In genomic region chr11:78983539-78983938, GRCm38 (mm10) we compare ENCODE assay signal across 10 mouse cellular contexts. TPM values are rescaled to one million over a fixed set of nuclear protein-coding genes. Genes with fewer than 3 reads are reported as not detected.
A peak's percentile ranks its signal among the peaks of the same experiment; 100 is the strongest.
DNase-seq lines count a peak whose midpoint lies in the region; ATAC-seq and TF ChIP-seq lines count a peak whose summit lies in the region.
"Had no signal": no experiment of that assay in that cellular context is flagged by ENCODE, and none has a peak within 500 bp of the region (broad histone marks: within the 10 kb centered on the region; RNA-seq: fewer than 3 reads in every experiment).

No protein-coding gene starts in this region.

- H3K4me2 ChIP-seq in heart, embryonic 11.5 days, result peak overlapping the region; percentile 34
- peak overlapping the region; percentile 53 for H3K4me2 ChIP-seq in heart, embryonic 16.5 days (ENCODE audit: low read depth, low read length)
- no peak overlapping the region for H3K4me2 ChIP-seq in myocyte (ENCODE audit: low read depth)

- ATAC-seq in heart, embryonic 11.5 days (replicated peaks; ENCODE audit: insufficient number of reproducible peaks, low FRiP score, low TSS enrichment), result no peak
- ATAC-seq in megakaryocyte, adult 5-6 weeks (ENCODE audit: poor library complexity, severe bottlenecking), result no peak
- no peak for ATAC-seq in heart, embryonic 16.5 days (replicated peaks; ENCODE audit: extremely low read depth, insufficient read depth, low FRiP score)

- no peak overlapping the region for H3K27ac ChIP-seq in heart, embryonic 11.5 days (ENCODE audit: low read depth, low read length)
- peak overlapping the region; percentile 59; the same call in 1 of the 2 replicates for H3K27ac ChIP-seq in heart, embryonic 16.5 days (ENCODE audit: low read length)

- no peaks in the 10 kb centered on the region for H3K79me2 ChIP-seq in myocyte (ENCODE audit: control insufficient read depth, insufficient read depth)

- TF ChIP-seq POLR2A in myocyte (IDR thresholded peaks at IDR 0.05; ENCODE audit: insufficient read length, low read depth), result no peak

- H3K4me1 ChIP-seq in heart, embryonic 11.5 days (ENCODE audit: control insufficient read depth, insufficient read depth, low read length), result no peaks in the 10 kb centered on the region; the same call in 1 of the 2 replicates
- peaks cover 83% of the 10 kb centered on the region for H3K4me1 ChIP-seq in megakaryocyte, embryonic 14.5 days
- peaks cover 7% of the 10 kb centered on the region for H3K4me1 ChIP-seq in heart, embryonic 16.5 days (ENCODE audit: control insufficient read depth, insufficient read depth, low read length)

- no peak for DNase-seq in heart, adult 9 months (ENCODE audit: low spot score in 2 of 2)
- no peak for DNase-seq in layer of hippocampus, adult 18-20 months (ENCODE audit: low spot score in 2 of 2)
- no peak for DNase-seq in frontal cortex, postnatal 25 days (ENCODE audit: low spot score in 2 of 2)
- DNase-seq: kidney, adult 18-20 months; right cerebral cortex, adult 18-20 months had no signal

- WGBS in heart, embryonic 11.5 days (ENCODE audit: insufficient replicate concordance), result 67% methylated on average over 7 of the region's 7 CpGs
- 82% methylated on average over 7 of the region's 7 CpGs for WGBS in heart, embryonic 16.5 days

- H3K9me3 ChIP-seq in heart, embryonic 11.5 days (replicated peaks; ENCODE audit: control insufficient read depth, low read length), result no peaks in the 10 kb centered on the region
- H3K9me3 ChIP-seq in megakaryocyte, embryonic 14.5 days, result no peaks in the 10 kb centered on the region
- no peaks in the 10 kb centered on the region for H3K9me3 ChIP-seq in heart, embryonic 16.5 days (replicated peaks; ENCODE audit: control insufficient read depth, low read length)

- H3K9ac ChIP-seq in heart, embryonic 11.5 days (ENCODE audit: low read depth, low read length), result no peak overlapping the region
- H3K9ac ChIP-seq in heart, embryonic 16.5 days (ENCODE audit: low read length), result 0 out of 2 replicates have a peak overlapping the region, but pooled peaks have one; percentile 32

- H3K4me3 ChIP-seq in heart, embryonic 11.5 days (ENCODE audit: low read depth, low read length), result peak overlapping the region; percentile 18; the same call in 1 of the 2 replicates
- peak overlapping the region; percentile 91 for H3K4me3 ChIP-seq in megakaryocyte, embryonic 14.5 days (replicated peaks)
- peak overlapping the region; percentile 53 for H3K4me3 ChIP-seq in heart, embryonic 16.5 days (ENCODE audit: low read length)
- peak overlapping the region; percentile 16 for H3K4me3 ChIP-seq in myocyte

- no peaks in the 10 kb centered on the region for H3K27me3 ChIP-seq in heart, embryonic 11.5 days (ENCODE audit: control insufficient read depth, insufficient read depth, low read length)
- H3K27me3 ChIP-seq in megakaryocyte, embryonic 14.5 days (replicated peaks), result no peaks in the 10 kb centered on the region
- H3K27me3 ChIP-seq in heart, embryonic 16.5 days (ENCODE audit: control insufficient read depth, insufficient read depth, low read length), result no peaks in the 10 kb centered on the region
- H3K27me3 ChIP-seq in myocyte (ENCODE audit: control insufficient read depth, insufficient read depth, insufficient read length), result no peaks in the 10 kb centered on the region

- no peak overlapping the region for H3ac ChIP-seq in myocyte (ENCODE audit: control insufficient read depth, insufficient read length)

- no peaks in the 10 kb centered on the region for H3K36me3 ChIP-seq in heart, embryonic 11.5 days (ENCODE audit: control insufficient read depth, insufficient read depth, low read length)
- peaks cover 19% of the 10 kb centered on the region for H3K36me3 ChIP-seq in megakaryocyte, embryonic 14.5 days (replicated peaks; ENCODE audit: low read length)
- no peaks in the 10 kb centered on the region for H3K36me3 ChIP-seq in heart, embryonic 16.5 days (ENCODE audit: control insufficient read depth, insufficient read depth)
- H3K36me3 ChIP-seq in myocyte (ENCODE audit: control insufficient read depth, insufficient read depth), result no peaks in the 10 kb centered on the region

TF ChIP-seq in myocyte, 11 proteins besides CTCF, POLR2A, EP300 and RAD21:
- TF ChIP-seq SRF (IDR thresholded peaks at IDR 0.05; ENCODE audit: control insufficient read depth, insufficient read length, low read depth) (no peak), POLR2AphosphoS2 (IDR thresholded peaks at IDR 0.05; ENCODE audit: insufficient read length, low read depth) (no peak), CEBPB (IDR thresholded peaks at IDR 0.05; ENCODE audit: insufficient read depth, poor library complexity, severe bottlenecking) (no peak), MAX (IDR thresholded peaks at IDR 0.05; ENCODE audit: low read depth) (no peak), TCF3 (IDR thresholded peaks at IDR 0.05; ENCODE audit: insufficient read length, low read depth) (no peak), USF1 (IDR thresholded peaks at IDR 0.05; ENCODE audit: low read depth) (no peak), MYOD1 (IDR thresholded peaks at IDR 0.05; ENCODE audit: control insufficient read depth in 1 of 3, insufficient read length in 2 of 3, low read depth in 2 of 3) (no peak), TCF12 (IDR thresholded peaks at IDR 0.05; ENCODE audit: insufficient read depth, poor library complexity, severe bottlenecking) (no peak), MYOG (IDR thresholded peaks at IDR 0.05; ENCODE audit: control insufficient read depth in 1 of 3, insufficient read depth in 1 of 3, insufficient read length in 2 of 3, low read depth in 2 of 3) (no peak), E2F4 (IDR thresholded peaks at IDR 0.05; ENCODE audit: insufficient read depth) (no peak), REST (IDR thresholded peaks at IDR 0.05; ENCODE audit: insufficient read depth, insufficient read length) (no peak)

RNA-seq across cellular contexts. Expression of gene Lgals9, which starts 1.2 kb away (rescaled TPM):
- polyA plus RNA-seq in heart, embryonic 11.5 days (2014; fragmentation: Nextera tagmentation; extraction: Ambion mirVana), result 41.9 and 44.6 TPM in 2 replicates
- polyA plus RNA-seq in megakaryocyte, embryonic 14.5 days (2012; ENCODE audit: insufficient read depth, low replicate concordance), result 29.7 and 38.1 TPM in 2 replicates
- total RNA-seq in megakaryocyte, adult 5-6 weeks (2015), result 218 and 231 TPM in 2 replicates
- 40.4 and 48.1 TPM in 2 replicates for total RNA-seq in megakaryocyte, adult 5-6 weeks (2017)
- 72.7 and 105 TPM in 2 replicates for polyA plus RNA-seq in heart, embryonic 16.5 days (2015; fragmentation: Nextera tagmentation; extraction: Ambion mirVana)
- polyA plus RNA-seq in myocyte (2012; fragmentation: generic; extraction: Trizol), result 20.9 TPM
- total RNA-seq in layer of hippocampus, adult 18-20 months (2021), result 1 to 10 TPM; 3.7 to 3.9 TPM

Comparison
In these comparisons a context has a peak if more than half of its experiments do, and no peak if none do; other contexts are left out.
1. H3K4me3 ChIP-seq: peak in every context shown above with its lines; median percentile 91 in megakaryocyte, embryonic 14.5 days; 53 in heart, embryonic 16.5 days; 18 in heart, embryonic 11.5 days; 16 in myocyte.